Mouse (Mus musculus) cerebellum, postnatal 14 days (tissue): ENCODE data around the gene Gm44579.
A peak's percentile ranks its signal among the peaks of the same experiment; 100 is the strongest.

ENCODE experiments used
- DNase-seq, 2 experiments: peaks; one replicate each; pipeline ENCODE4 v3.0.0; 2021; ENCODE audit warnings: mixed read lengths in 2 of 2

The Gm44579 gene

GRCm38 (mm10) chr15:98167645-98168621 is 52.8 kb downstream of the Gm44579 start:
- peak; percentile 89 to 93 for DNase-seq

- DNase-seq = no peak
These were observed 53.7 kb downstream of the Gm44579 start, which contains the start of gene Ccdc184 for GRCm38 (mm10) chr15:98166963-98167644. TSS of gene Ccdc184 (plus strand) at chr15:98167158.

- no peak for DNase-seq
These were observed 55.3 kb downstream of the Gm44579 start, which contains the start of gene Asb8 for GRCm38 (mm10) chr15:98165525-98165924. TSS of gene Asb8 (minus strand) at chr15:98165625.

GRCm38 (mm10) chr15:98162561-98162960 is 58.2 kb downstream of the Gm44579 start:
- no peak for DNase-seq

- no peak for DNase-seq
These were observed 59.6 kb downstream of the Gm44579 start for GRCm38 (mm10) chr15:98161026-98161805.

- DNase-seq = no peak
These were observed 63.5 kb downstream of the Gm44579 start for GRCm38 (mm10) chr15:98157253-98157652.

- no peak for DNase-seq
These were observed 64.8 kb downstream of the Gm44579 start for GRCm38 (mm10) chr15:98155944-98156343.

GRCm38 (mm10) chr15:98155272-98155671 is 65.5 kb downstream of the Gm44579 start:
- DNase-seq = no peak

GRCm38 (mm10) chr15:98154631-98155030 is 66.1 kb downstream of the Gm44579 start:
- DNase-seq = no peak

GRCm38 (mm10) chr15:98154146-98154545 is 66.6 kb downstream of the Gm44579 start:
- no peak for DNase-seq

- peak; percentile 37 to 45 for DNase-seq
These were observed 67.2 kb downstream of the Gm44579 start for GRCm38 (mm10) chr15:98153625-98154024.

- no peak for DNase-seq
These were observed 67.9 kb downstream of the Gm44579 start for GRCm38 (mm10) chr15:98152916-98153315.

GRCm38 (mm10) chr15:98149166-98149602 is 71.6 kb downstream of the Gm44579 start:
- no peak for DNase-seq

GRCm38 (mm10) chr15:98148356-98148755 is 72.4 kb downstream of the Gm44579 start:
- peak; percentile 50 to 52 for DNase-seq

GRCm38 (mm10) chr15:98145559-98146181 is 75.1 kb downstream of the Gm44579 start:
- DNase-seq = peak; percentile 95

- peak in 1 of 2 experiments; percentile 64 for DNase-seq
These were observed 75.8 kb downstream of the Gm44579 start for GRCm38 (mm10) chr15:98144861-98145507.

GRCm38 (mm10) chr15:98142515-98142914 is 78.3 kb downstream of the Gm44579 start:
- DNase-seq = no peak

- no peak for DNase-seq
These were observed 80.0 kb downstream of the Gm44579 start for GRCm38 (mm10) chr15:98140809-98141208.

- no peak for DNase-seq
These were observed 81.0 kb downstream of the Gm44579 start for GRCm38 (mm10) chr15:98139763-98140162.

- no peak for DNase-seq
These were observed 83.9 kb downstream of the Gm44579 start for GRCm38 (mm10) chr15:98136871-98137270.
